Mouse (Mus musculus) kidney, adult 11 months (tissue): ENCODE results near the gene Asz1.

Experiments
- DNase-seq: peaks from one replicate; pipeline ENCODE4 v3.0.0; 2022

Gene Asz1

GRCm38 (mm10) chr6:18108934-18109333 is at the start of gene Asz1:
Gene Asz1 (minus strand): TSS chr6:18109061.
- DNase-seq: no peak

GRCm38 (mm10) chr6:18153031-18153430 is 44.2 kb upstream of the Asz1 start:
- no peak for DNase-seq

- DNase-seq: no peak
These were observed 26.4 kb upstream of the Asz1 start for GRCm38 (mm10) chr6:18135246-18135645.

GRCm38 (mm10) chr6:18128059-18128458 is 19.2 kb upstream of the Asz1 start:
- no peak for DNase-seq

GRCm38 (mm10) chr6:18127206-18127983 is 18.5 kb upstream of the Asz1 start:
- no peak for DNase-seq

- DNase-seq: no peak
These were observed 12.0 kb downstream of the Asz1 start for GRCm38 (mm10) chr6:18096861-18097260.

GRCm38 (mm10) chr6:18089098-18089497 is 19.8 kb downstream of the Asz1 start:
- no peak for DNase-seq

- DNase-seq: no peak
These were observed 21.6 kb downstream of the Asz1 start for GRCm38 (mm10) chr6:18087160-18087804.

- DNase-seq: no peak
These were observed 30.2 kb downstream of the Asz1 start for GRCm38 (mm10) chr6:18078615-18079014.

GRCm38 (mm10) chr6:18076986-18077385 is 31.9 kb downstream of the Asz1 start:
- no peak for DNase-seq

- no peak for DNase-seq
These were observed 32.3 kb downstream of the Asz1 start for GRCm38 (mm10) chr6:18076577-18076976.

- no peak for DNase-seq
These were observed 51.0 kb downstream of the Asz1 start for GRCm38 (mm10) chr6:18057899-18058298.

- no peak for DNase-seq
These were observed 57.2 kb downstream of the Asz1 start for GRCm38 (mm10) chr6:18051702-18052101.

- no peak for DNase-seq
These were observed 64.6 kb downstream of the Asz1 start for GRCm38 (mm10) chr6:18044299-18044698.

- DNase-seq: no peak
These were observed 65.7 kb downstream of the Asz1 start for GRCm38 (mm10) chr6:18043172-18043571.

- DNase-seq: no peak
These were observed 76.6 kb downstream of the Asz1 start for GRCm38 (mm10) chr6:18032271-18032670.

GRCm38 (mm10) chr6:18031509-18032010 is 77.3 kb downstream of the Asz1 start:
- DNase-seq: peak; percentile 48

- no peak for DNase-seq
These were observed 77.9 kb downstream of the Asz1 start for GRCm38 (mm10) chr6:18030868-18031508.

- DNase-seq: no peak
These were observed 78.9 kb downstream of the Asz1 start, which contains the start of gene Wnt2 for GRCm38 (mm10) chr6:18029746-18030656. Gene Wnt2 (minus strand): TSS chr6:18030585.

GRCm38 (mm10) chr6:18024133-18024794 is 84.6 kb downstream of the Asz1 start:
- no peak for DNase-seq

GRCm38 (mm10) chr6:18013346-18013745 is 95.5 kb downstream of the Asz1 start:
- DNase-seq: no peak

- DNase-seq: no peak
These were observed 101.5 kb downstream of the Asz1 start for GRCm38 (mm10) chr6:18007356-18007755.
